Mouse (Mus musculus) lung, postnatal 0 days (tissue): Measurements from ENCODE around the gene Has3.
"Not testable (repeated sequence)": the region's sequence is repeated elsewhere in the genome, so short reads cannot be mapped to it uniquely, and the experiment has no call there.

Source experiments
- CTCF ChIP-seq: IDR thresholded peaks from 2 replicates; pipeline ENCODE4 v1.5.1; 2016; ENCODE audit warnings: antibody characterized with exemption, mild to moderate bottlenecking
- EP300 ChIP-seq: IDR thresholded peaks from 2 replicates; pipeline ENCODE4 v1.6.1; 2016; ENCODE audit warnings: antibody characterized with exemption, mild to moderate bottlenecking, control low read depth

DNA sequence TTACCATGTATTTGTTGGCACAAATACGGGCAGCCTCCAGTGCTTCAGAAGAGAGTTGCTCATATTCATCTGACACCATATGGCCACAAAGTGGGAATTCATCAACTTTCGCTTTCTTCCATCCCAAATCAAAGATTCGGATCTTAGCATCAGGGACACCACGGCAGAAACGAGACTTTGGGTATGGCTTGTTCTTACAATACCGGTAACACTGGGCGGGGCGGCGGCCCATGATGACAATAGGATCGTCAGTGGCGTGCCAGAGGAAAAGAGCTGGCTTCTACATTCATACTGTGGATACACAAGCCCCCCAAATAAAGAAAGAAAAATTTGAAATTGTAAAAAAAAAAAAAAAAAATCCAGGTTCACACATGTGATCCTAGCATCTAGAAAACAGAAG is 58.1 kb downstream of the Has3 start:
- not testable (repeated sequence) for TF ChIP-seq CTCF, EP300
